Mouse (Mus musculus): ENCODE measurements around the gene Polr2e. TPM values are rescaled to one million over a fixed set of nuclear protein-coding genes. Genes with fewer than 3 reads are reported as not detected.
"Not testable (repeated sequence)": the region's sequence is repeated elsewhere in the genome, so short reads cannot be mapped to it uniquely, and the experiment has no call there.

Polr2e gene
- polyA plus RNA-seq, 1 experiment: 216 TPM

DNA sequence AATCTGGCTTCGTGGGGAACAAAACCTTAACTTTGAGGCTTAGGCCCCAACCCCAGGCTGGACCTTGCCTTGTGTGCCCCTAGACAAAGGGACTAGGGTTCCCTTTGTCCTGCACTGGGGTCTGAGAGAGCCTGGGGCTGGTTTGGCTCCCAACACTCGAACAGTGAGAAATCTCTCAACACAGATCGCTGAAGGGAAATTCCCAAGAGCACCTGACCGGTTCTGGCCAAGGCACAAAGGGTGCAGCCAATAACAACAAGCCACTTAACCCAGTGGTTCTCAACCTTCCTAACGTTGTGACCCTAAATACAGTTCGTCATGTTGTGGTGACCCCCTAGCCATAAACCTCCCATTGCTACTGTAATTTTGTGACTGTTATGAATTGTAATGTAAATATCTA, 10.6 kb upstream of the Polr2e start:
- TF ChIP-seq POLR2A (IDR thresholded peaks at IDR 0.05; ENCODE audit: borderline replicate concordance, extremely low read depth, insufficient read depth, insufficient read length, poor library complexity, severe bottlenecking) (no peak), CTCF (IDR thresholded peaks at IDR 0.05; ENCODE audit: borderline replicate concordance, extremely low read depth, insufficient read depth, insufficient read length) (no peak)
- DNase-seq (ENCODE audit: low read depth): no peak

- no peak for DNase-seq (ENCODE audit: low read depth)
- TF ChIP-seq POLR2A (IDR thresholded peaks at IDR 0.05; ENCODE audit: borderline replicate concordance, extremely low read depth, insufficient read depth, insufficient read length, poor library complexity, severe bottlenecking) (no peak), CTCF (IDR thresholded peaks at IDR 0.05; ENCODE audit: borderline replicate concordance, extremely low read depth, insufficient read depth, insufficient read length) (no peak)
Observed at GRCm38 (mm10) chr10:80048834-80049233, 9.2 kb upstream of the Polr2e start.

DNA sequence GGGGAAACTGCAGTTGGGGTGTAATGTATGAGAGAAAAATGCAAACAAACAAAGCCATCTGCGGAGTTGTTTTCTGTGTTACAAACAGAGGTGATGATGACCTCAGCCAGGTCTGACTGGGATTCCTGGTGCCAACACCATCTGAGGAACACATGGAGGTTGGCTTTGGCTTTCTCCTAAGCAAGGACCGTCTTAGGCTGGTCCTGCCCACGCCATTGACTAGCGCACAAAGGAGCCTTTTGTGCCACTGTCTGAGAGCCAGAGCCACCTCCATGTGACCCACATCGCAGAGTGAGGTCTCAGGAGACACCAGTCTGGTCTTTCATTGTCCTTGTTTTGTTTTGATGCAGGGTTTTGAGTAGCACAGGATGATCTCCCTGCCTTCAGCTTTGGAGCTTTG, 8.8 kb upstream of the Polr2e start:
- DNase-seq (ENCODE audit: low read depth): peak; percentile 81
- no peak for TF ChIP-seq CTCF (IDR thresholded peaks at IDR 0.05; ENCODE audit: borderline replicate concordance, extremely low read depth, insufficient read depth, insufficient read length)
- no peak for TF ChIP-seq POLR2A (IDR thresholded peaks at IDR 0.05; ENCODE audit: borderline replicate concordance, extremely low read depth, insufficient read depth, insufficient read length, poor library complexity, severe bottlenecking)

GRCm38 (mm10) chr10:80047041-80047565, 7.5 kb upstream of the Polr2e start, which contains the start of gene Gpx4:
TSS of gene Gpx4 (plus strand) at chr10:80047166.
- no peak for DNase-seq (ENCODE audit: low read depth)
- TF ChIP-seq CTCF (IDR thresholded peaks at IDR 0.05; ENCODE audit: borderline replicate concordance, extremely low read depth, insufficient read depth, insufficient read length) (no peak), POLR2A (IDR thresholded peaks at IDR 0.05; ENCODE audit: borderline replicate concordance, extremely low read depth, insufficient read depth, insufficient read length, poor library complexity, severe bottlenecking) (no peak)

GRCm38 (mm10) chr10:80045766-80046165, 6.2 kb upstream of the Polr2e start:
- TF ChIP-seq CTCF (IDR thresholded peaks at IDR 0.05; ENCODE audit: borderline replicate concordance, extremely low read depth, insufficient read depth, insufficient read length): no peak
- no peak for TF ChIP-seq POLR2A (IDR thresholded peaks at IDR 0.05; ENCODE audit: borderline replicate concordance, extremely low read depth, insufficient read depth, insufficient read length, poor library complexity, severe bottlenecking)
- DNase-seq (ENCODE audit: low read depth): peak; percentile 63

DNA sequence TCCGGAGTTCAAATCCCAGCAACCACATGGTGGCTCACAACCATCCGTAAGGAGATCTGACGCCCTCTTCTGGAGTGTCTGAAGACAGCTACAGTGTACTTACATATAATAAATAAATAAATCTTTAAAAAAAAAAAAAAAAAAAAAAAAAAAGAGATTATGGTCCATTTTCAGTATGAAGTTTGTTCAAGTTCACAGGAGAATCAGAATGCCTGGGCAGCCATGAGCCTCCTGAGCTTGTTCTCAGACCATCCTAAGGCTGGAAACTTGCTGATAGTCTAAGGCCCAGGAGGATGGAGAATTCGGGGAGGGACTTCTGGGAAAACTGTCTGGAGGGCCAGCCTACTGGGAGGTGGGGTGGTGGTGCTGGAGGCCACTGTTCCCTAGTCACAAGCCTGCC, 5.8 kb upstream of the Polr2e start:
- not testable (repeated sequence) for DNase-seq (ENCODE audit: low read depth)

GRCm38 (mm10) chr10:80044087-80044486, 4.5 kb upstream of the Polr2e start:
- peak; percentile 29 for DNase-seq (ENCODE audit: low read depth)
- TF ChIP-seq CTCF (IDR thresholded peaks at IDR 0.05; ENCODE audit: borderline replicate concordance, extremely low read depth, insufficient read depth, insufficient read length) (no peak), POLR2A (IDR thresholded peaks at IDR 0.05; ENCODE audit: borderline replicate concordance, extremely low read depth, insufficient read depth, insufficient read length, poor library complexity, severe bottlenecking) (no peak)

GRCm38 (mm10) chr10:80041409-80042060, 1.9 kb upstream of the Polr2e start:
- not testable (repeated sequence) for DNase-seq (ENCODE audit: low read depth)

GRCm38 (mm10) chr10:80036832-80037231, 2.8 kb downstream of the Polr2e start:
- TF ChIP-seq POLR2A (IDR thresholded peaks at IDR 0.05; ENCODE audit: borderline replicate concordance, extremely low read depth, insufficient read depth, insufficient read length, poor library complexity, severe bottlenecking): no peak
- TF ChIP-seq CTCF (IDR thresholded peaks at IDR 0.05; ENCODE audit: borderline replicate concordance, extremely low read depth, insufficient read depth, insufficient read length): no peak
- DNase-seq (ENCODE audit: low read depth): no peak

- no peak for DNase-seq (ENCODE audit: low read depth)
- TF ChIP-seq POLR2A (IDR thresholded peaks at IDR 0.05; ENCODE audit: borderline replicate concordance, extremely low read depth, insufficient read depth, insufficient read length, poor library complexity, severe bottlenecking) (no peak), CTCF (IDR thresholded peaks at IDR 0.05; ENCODE audit: borderline replicate concordance, extremely low read depth, insufficient read depth, insufficient read length) (no peak)
Observed at GRCm38 (mm10) chr10:80035686-80036085, 3.9 kb downstream of the Polr2e start.

DNA sequence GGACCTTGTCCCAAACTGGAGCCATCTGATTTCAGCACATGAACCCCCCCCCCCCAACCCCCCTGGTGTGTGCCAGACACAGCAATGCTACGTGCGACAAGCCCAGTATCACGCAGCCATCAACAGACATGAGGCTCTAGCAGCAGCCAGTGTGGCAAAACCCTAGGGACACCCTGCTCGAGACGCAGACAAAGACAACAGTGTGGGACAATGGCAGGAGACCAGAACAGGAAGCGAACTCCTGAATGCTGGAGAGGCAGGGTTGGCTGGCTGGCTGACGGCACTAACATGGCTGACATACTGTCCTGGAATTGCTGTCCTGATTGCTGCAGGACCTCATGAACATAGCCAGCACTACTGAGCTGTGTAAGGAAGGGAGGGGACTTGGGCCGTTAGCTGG, 4.4 kb downstream of the Polr2e start:
- TF ChIP-seq CTCF (IDR thresholded peaks at IDR 0.05; ENCODE audit: borderline replicate concordance, extremely low read depth, insufficient read depth, insufficient read length) (no peak), POLR2A (IDR thresholded peaks at IDR 0.05; ENCODE audit: borderline replicate concordance, extremely low read depth, insufficient read depth, insufficient read length, poor library complexity, severe bottlenecking) (no peak)
- no peak for DNase-seq (ENCODE audit: low read depth)

DNA sequence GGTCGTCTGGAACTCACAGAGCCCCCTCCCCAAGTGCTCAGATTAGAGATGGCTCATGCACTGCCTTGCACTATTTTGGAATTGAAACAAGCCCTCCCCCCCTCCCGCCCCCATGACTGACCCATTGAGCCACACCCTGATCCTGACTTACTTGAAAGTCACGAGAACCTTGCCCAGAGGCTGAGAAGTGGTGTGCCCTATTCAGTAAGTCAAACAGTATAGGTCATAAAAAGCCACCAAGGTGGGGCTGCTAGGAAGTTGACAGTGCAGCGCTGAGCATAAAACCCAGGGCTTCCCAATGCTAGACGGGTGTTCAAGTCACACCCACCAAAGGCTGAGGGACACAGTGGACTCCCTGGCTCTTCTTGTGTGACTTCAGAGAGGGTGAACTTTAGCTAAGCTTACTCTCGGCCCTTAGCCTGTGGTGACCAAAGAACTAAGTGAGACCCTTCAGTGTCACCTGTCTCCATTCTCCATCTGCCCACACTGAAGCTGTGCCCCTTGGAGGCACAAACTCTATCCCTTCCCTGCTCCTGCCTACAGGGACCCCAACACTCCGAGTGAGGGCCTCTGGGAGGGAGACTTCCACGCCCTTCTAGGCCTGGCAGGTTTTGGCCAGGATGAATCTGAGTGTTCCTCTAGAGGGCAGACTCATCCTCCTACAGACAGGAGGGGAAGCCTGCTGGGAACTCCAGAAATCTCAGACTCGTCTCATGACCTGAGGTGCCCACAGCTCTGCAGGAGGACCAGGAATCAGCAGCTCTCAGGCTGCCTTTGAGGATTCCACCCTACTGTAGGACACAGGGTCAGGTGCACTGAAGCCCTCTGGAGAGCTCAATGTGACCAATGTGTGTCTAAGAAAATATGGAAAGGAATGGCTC, 5.8 kb downstream of the Polr2e start:
- TF ChIP-seq CTCF (IDR thresholded peaks at IDR 0.05; ENCODE audit: borderline replicate concordance, extremely low read depth, insufficient read depth, insufficient read length) (peak; percentile 35; the same call in 1 of the 2 replicates), POLR2A (IDR thresholded peaks at IDR 0.05; ENCODE audit: borderline replicate concordance, extremely low read depth, insufficient read depth, insufficient read length, poor library complexity, severe bottlenecking) (no peak)
- peak; percentile 40 for DNase-seq (ENCODE audit: low read depth)
